In the genomic region with DNA sequence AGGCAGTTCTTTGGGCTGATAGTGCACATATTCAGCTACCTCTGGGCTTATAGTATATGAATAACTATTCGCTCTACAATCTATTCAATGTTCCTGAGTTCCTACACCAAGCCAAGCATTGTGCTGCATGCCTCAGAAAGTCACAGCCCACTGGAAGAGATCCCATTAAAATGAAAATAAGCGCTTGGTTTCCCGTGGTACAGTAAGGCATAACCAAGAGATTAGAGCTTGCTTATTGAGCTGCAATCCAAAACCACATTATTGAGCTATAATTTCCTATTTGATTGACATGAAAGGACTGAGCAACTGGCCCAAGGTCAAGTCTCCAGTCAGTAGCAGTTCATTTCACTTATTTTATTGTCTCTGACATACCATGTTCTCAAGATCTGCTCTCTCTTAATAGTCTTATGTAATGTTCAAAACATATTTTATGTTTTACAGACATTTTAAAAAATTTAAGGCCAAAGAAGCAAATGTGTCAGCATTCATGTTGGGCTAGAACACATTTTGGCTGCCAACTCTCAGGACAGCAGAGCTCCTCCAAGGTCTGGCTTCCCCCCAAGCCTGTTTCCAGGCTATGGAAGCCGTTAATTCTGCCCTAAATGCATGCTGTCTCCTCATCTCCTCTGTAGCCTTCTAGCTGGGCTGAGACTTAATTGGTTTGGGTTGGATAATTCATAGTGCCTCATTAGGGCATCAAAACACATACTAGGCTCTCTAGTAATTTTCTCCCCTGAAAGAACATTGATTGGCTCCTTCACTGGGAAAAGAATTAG, we compare ENCODE assay signal across 8 mouse cellular contexts.
DNase-seq lines count a peak whose midpoint lies in the region; TF ChIP-seq lines count a peak whose summit lies in the region.

No protein-coding gene starts in this region.

- intact Hi-C loops in gastrocnemius, postnatal 14 days (cut with DNase I; ENCODE audit: low total_unique reads) = no loop called here

- peak overlapping the region; percentile 19; the same call in 1 of the 2 replicates for H3K27ac ChIP-seq in layer of hippocampus, adult 2 months

- DNase-seq in gastrocnemius, postnatal 14 days = peak; percentile 33
- no peak for DNase-seq in gastrocnemius, adult 18-20 months (ENCODE audit: low spot score)
- DNase-seq in right cerebral cortex, adult 18-20 months = peak; percentile 21
- DNase-seq in right cerebral cortex, adult 2 months (ENCODE audit: low spot score in 2 of 2) = no peak
- DNase-seq in layer of hippocampus, adult 2 months (ENCODE audit: low spot score in 2 of 2) = peak in 1 of 2 experiments; percentile 37
- peak; percentile 7 for DNase-seq in testis, postnatal 14 days (ENCODE audit: low spot score)
- no peak for DNase-seq in heart, postnatal 4 days
- DNase-seq in embryo, embryonic 10.5 days (ENCODE audit: low spot score) = no peak

- H3K4me3 ChIP-seq in layer of hippocampus, adult 2 months = no peak overlapping the region

- TF ChIP-seq CTCF in layer of hippocampus, adult 2 months (conservative IDR thresholded peaks at IDR 0.05) = no peak

Comparison
In these comparisons a context has a peak if more than half of its experiments do, and no peak if none do; other contexts are left out.
1. DNase-seq: peak in gastrocnemius, postnatal 14 days (single experiment), right cerebral cortex, adult 18-20 months (single experiment) and testis, postnatal 14 days (single experiment); none in gastrocnemius, adult 18-20 months (single experiment), right cerebral cortex, adult 2 months (0 of 2), heart, postnatal 4 days (single experiment) and embryo, embryonic 10.5 days (single experiment).